Mouse (Mus musculus) left cerebral cortex, postnatal 36 days (tissue): ENCODE measurements around the gene Nudt11. TPM values are rescaled to one million over a fixed set of nuclear protein-coding genes. Genes with fewer than 3 reads are reported as not detected.
"Not testable (repeated sequence)": the region's sequence is repeated elsewhere in the genome, so short reads cannot be mapped to it uniquely, and the experiment has no call there.

Experiments
- DNase-seq, 2 experiments: peaks; one replicate each; pipeline ENCODE4 v3.0.0; 2021 to 2022; ENCODE audit warnings: low spot score in 2 of 2, mixed read lengths in 1 of 2
- intact Hi-C: fragments of 180-260 bp; cut with DNase I; formaldehyde crosslinking; loops from one replicate; pipeline ENCODE4 v1.15.1; 2025
- microRNA-seq: library from miRNA; unstranded; fragments of <30 nt; microRNA quantifications from one replicate; pipeline ENCODE4 v1.2.0, GENCODE M21; 2022
- total RNA-seq, 2 experiments: library from RNA; stranded (reverse); gene quantifications; 2 replicates each; pipeline ENCODE4 v1.2.3; 2021

Gene Nudt11
- total RNA-seq, result 10 to 100 TPM; 26.1 to 31.6 TPM

DNA sequence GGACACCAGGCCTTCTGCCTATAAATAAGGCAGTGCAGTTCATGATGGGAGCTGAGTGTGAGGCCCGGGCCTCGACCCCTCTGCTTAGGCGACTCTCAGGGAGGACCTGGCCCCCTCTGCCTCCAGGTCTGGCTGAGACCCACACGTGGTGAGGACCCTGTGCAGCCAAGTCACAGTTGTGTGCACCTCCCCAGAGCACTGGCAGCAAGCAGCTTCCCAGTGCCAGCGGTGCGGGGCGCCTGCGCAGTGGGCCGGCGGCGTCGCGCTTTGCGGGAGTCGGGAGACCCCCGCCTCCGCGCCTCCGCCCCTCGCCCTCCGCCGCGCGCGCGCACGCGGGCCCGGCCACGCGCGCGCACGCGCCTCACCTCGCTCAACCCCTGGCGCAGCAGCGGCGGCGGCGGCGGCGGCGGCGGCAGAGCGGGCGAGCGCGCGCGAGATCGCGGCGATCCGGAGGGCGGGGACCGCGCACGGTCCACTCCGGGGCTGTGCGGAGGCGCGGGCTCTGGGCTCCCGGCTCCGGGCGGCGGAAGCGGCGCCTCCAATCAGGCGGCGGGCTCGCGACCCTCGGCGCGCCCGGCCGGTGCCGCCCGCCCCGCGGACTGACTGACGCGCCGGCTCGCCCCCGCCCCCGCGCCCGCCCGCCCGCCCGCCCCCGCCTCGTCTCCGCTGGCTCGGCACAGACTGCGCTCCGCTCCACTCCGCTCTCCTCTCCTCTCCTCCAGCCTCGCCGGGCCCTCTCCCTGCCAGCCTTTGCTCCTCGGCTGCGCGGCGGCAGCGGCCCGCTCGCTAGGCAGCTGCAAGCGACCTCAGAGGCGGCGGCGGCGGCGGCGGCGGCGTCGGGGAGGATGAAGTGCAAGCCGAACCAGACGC lies at the start of gene Nudt11:
Nudt11 (plus strand) TSS at position 388 of the 870 bp plus-strand sequence.
- DNase-seq, result peak; percentile 5 to 30
- intact Hi-C loops, result not testable (repeated sequence)

DNA sequence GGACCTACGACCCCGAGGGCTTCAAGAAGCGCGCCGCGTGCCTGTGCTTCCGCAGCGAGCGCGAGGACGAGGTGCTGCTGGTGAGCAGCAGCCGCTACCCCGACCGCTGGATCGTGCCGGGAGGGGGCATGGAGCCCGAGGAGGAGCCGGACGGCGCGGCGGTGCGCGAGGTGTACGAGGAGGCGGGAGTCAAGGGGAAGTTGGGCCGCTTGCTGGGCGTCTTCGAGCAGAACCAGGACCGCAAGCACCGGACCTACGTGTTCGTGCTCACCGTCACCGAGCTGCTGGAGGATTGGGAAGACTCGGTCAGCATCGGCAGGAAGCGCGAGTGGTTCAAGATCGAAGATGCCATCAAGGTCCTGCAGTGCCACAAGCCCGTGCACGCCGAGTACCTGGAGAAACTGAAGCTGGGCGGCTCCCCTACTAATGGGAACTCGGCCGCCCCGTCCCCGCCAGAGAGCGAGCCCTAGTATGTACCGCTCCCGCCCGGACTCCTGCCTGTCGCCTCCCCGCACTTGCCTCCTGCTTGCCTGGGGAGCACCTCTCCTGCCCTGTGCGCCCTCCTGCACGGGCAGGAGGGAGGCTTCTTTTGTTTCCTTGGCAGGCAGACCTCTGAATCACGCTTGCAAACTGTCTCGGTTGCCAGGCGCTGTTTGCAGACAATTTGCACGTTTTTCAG lies 822 bp downstream of the Nudt11 start:
- peak; percentile 10 to 13 for DNase-seq
- intact Hi-C loops, result not testable (repeated sequence)

GRCm38 (mm10) chrX:6061563-6061962 lies 14.3 kb downstream of the Nudt11 start:
- DNase-seq, result no peak
- intact Hi-C loops, result no loop called here

GRCm38 (mm10) chrX:6082954-6083680 lies 35.9 kb downstream of the Nudt11 start, which contains the start of gene AU022751:
TSS of gene AU022751 (minus strand) at chrX:6083419.
- no peak for DNase-seq
- intact Hi-C loops, result no loop called here

GRCm38 (mm10) chrX:6091547-6091946 lies 44.3 kb downstream of the Nudt11 start:
- peak in 1 of 2 experiments; percentile 6 for DNase-seq
- intact Hi-C loops, result no loop called here

DNA sequence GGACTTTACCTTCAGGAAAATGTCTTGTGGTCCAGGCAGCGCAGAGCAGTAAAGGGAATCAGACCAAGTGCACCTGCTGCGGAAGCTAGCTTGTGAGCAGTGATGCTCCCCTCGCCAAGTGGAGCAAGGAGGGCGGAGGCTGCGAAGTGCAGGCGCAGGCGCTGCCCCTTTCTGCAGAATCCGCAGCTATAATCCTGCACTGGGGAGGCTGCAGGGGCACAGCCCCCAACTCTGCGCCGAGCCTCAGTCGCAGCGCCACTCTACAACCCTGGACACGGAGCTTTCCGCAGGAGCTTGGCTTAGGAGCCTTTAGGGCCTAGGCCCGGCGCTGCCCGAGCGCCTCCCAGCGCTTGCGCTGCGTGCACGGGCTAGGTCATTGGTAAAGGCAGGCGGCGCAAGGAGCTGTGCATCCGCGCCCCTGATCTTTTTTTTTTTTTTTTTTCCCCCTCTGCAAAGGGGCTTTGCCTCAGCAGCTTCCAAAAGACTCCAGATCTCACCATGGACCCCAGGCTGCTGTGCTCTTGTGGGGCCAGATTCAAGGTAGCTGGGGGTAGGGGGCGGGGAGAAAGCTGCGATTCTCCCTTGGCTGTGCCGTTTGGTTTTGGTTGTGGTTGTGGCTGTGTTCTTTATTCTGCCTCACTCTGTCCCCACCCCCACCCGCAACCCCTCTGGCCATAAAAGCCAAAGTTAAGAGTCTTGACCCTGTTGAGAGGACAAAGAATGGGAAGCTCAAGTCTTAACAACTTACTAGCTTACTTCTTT lies 44.9 kb downstream of the Nudt11 start:
- intact Hi-C loops, result no loop called here
- DNase-seq, result peak; percentile 61 to 65

Small RNA genes lying within 50 kb of the gene (microRNA-seq; reads per million reads assigned to microRNA genes)
- gene Gm27360, result not detected

Other genes starting within 250 kb of the Nudt11 start
- 1 to 10 TPM in 1 of 2 experiments, under 1 TPM in 1; 0.42 to 1.6 TPM for gene AU022751, start 36.0 kb downstream of the Nudt11 start, total RNA-seq
- 10 to 100 TPM; 26.4 to 26.6 TPM for gene Nudt10, start 125.6 kb downstream of the Nudt11 start, total RNA-seq